Mouse (Mus musculus) retina, postnatal 7 days (tissue): Measurements from ENCODE around the gene Zfp825.
A peak's percentile ranks its signal among the peaks of the same experiment; 100 is the strongest.
"Not testable (repeated sequence)": the region's sequence is repeated elsewhere in the genome, so short reads cannot be mapped to it uniquely, and the experiment has no call there.

ENCODE experiments used
- DNase-seq: peaks from one replicate; pipeline ENCODE4 v3.0.0-alpha.2; 2012; ENCODE audit warnings: low read depth, low spot score

Gene Zfp825

DNA sequence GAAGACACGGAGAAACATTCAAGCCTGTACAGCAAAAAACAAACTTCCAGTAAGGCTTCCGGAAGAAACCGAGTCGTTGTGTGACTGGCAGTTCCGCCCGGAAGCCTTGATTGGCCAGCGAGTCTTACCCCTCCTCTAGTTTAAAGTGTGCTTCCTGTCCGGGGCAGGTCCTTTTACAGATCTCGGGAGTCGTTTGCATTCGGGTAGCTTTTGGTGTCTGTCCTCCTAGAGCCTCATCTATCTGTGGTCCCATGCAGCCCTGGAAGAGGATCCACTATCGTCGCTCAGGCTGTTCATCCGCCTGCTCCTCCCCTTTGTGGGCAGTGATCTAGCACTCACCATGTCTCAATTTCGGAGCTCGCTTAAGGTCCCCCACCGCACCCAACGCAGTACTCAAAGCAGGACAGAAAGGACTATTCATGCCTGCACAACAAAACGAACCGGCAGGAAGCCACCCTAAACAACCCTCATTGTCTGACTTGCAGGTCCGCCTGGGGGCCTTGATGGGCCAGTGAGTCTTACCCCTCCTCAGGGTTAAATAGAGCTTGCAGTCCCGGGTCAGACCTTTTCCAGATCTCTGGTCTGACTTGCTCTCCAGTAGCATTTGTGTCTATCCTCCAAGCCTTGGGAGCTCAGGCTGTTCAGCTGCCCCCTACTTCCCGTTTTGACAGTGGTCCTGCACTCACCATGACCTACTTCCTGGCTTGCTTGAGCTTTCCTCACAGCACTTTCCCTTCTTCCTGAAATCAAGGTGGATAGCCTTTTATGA lies at the start of gene Zfp825:
TSS of gene Zfp825 (minus strand) at position 82 of the 769 bp plus-strand sequence.
- DNase-seq: peak; percentile 36

DNA sequence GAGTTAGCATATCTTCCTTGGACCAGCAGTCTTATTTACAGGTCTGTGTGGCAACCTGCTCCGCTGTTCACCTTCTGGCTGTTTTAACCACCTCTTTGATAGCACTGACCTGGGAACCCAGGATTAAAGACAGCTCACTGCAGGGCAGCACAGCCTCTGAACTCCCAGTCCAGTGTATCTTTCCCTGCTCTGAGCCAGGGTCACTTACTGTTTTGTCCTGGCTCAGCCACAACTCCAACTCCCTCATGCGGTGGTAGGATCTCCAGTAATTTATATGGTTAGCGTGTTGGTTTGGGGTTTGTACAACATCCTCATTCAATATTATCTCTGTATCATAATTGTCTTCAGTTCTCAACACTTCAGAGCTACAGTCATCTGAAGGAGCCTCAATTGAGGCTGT lies 41.6 kb upstream of the Zfp825 start:
- not testable (repeated sequence) for DNase-seq

DNA sequence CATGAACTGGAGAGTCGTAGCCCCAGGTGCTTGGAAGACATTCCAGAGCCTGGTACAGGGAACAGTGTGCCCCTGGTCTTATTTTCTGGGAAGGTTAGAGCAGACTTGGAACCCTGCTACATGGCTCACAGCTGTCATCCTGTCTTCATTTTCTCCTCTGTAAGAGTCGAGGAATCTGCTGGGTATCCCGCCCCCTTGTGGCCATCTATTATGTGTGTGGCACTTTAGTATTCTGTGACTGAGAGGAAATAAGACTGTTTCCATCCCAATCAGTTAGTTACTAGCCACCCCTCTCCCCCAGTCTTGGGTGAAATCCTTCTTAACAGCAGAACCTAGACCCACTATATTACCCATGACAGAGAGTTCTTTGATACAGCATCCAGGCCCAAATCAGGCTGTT lies 41.1 kb upstream of the Zfp825 start:
- DNase-seq: peak; percentile 44

DNA sequence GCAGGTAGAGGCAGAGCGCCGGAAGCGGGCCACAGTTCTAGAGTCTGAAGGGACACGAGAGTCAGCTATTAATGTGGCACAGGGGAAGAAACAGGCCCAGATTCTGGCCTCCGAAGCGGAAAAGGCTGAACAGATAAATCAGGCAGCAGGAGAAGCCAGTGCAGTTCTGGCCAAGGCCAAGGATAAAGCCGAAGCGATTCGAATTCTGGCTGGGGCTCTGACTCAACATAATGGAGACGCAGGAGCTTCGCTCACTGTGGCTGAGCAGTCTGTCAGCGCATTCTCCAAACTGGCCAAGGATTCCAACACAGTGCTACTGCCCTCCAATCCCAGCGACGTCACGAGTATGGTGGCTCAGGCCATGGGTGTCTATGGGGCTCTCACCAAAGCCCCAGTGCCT lies 40.3 kb upstream of the Zfp825 start:
- DNase-seq: no peak

DNA sequence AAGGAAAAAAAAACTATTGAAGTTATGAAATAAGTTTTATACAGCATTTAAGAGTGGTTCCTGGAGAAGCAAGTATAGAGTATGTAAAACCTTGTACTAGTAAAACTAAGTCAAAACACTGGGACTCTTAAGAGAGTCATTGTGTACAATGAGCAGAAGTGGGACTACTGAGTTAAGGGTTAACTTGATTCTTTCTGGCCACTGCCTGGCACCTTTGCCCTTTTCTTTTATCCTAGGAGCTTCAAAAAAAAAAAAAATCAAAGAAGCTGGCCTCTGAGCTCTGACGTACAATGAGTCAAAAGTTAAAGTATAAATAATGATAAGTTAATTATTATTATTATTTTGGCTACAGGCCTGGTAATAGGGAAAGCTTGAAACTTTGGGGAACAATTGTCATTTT lies 37.5 kb upstream of the Zfp825 start:
- not testable (repeated sequence) for DNase-seq

DNA sequence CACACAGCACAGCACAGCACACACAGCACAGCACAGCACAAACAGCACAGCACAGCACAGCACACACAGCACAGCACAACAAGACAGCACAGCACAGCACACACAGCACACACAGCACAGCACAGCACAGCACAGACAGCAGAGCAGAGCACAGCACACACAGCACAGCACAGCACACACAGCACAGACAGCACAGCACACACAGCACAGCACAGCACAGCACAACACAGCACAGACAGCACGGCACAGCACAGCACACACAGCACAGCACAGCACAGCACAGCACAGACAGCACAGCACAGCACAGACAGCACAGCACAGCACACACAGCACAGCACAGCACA lies 35.6 kb upstream of the Zfp825 start:
- DNase-seq: not testable (repeated sequence)

DNA sequence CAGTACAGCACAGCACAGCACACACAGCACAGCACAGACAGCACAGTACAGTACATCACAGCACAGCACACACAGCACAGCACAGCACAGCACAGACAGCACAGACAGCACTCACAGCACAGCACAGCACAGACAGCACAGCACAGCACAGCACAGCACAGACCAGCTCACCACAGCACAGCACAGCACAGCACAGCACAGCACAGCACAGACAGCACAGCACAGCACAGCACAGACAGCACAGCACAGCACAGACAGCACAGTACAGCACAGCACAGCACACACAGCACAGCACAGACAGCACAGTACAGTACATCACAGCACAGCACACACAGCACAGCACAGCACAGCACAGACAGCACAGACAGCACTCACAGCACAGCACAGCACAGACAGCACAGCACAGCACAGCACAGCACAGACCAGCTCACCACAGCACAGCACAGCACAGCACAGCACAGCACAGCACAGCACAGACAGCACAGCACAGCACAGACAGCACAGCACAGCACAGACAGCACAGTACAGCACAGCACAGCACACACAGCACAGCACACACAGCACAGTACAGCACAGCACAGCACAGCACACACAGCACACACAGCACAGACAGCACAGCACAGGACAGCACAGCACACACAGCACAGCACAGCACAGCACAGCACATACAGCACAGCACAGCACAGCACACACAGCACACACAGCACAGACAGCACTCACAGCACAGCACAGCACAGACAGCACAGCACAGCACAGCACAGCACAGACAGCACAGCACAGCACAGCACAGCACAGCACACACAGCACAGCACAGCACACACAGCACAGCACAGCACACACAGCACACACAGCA lies 35.0 kb upstream of the Zfp825 start:
- DNase-seq: not testable (repeated sequence)

DNA sequence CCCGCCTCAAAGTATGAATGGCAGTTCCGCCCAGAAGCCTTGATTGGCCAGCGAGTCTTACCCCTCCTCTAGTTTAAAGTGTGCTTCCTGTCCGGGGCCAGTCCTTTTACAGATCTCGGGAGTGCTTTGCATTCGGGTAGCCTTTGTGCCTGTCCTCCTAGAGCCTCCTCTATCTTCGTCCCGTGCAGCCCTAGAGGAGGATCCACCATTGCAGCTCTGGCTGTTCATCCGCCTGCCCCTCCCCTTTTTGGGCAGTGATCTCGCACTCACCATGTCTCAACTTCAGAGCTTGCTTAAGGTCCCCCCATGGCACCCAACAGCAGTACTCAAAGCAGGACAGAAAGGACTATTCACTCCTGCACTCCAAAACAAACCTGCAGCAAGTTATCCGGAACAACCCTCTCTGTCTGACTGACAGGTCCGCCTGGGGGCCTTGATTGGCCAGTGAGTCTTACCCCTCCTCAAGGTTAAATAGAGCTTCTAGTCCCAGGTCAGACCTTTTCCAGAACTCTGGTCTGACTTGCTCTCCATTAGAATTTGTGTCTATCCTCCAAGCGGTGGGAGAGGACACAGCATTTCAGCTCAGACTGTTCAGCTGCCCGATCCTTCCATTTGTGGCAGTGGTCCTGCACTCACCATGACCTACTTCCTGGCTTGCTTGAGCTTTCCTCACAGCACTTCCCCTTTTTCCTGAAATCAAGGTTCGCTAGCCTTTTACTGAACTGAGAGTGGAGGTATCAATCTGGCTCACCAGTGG lies 28.9 kb upstream of the Zfp825 start:
- no peak for DNase-seq

DNA sequence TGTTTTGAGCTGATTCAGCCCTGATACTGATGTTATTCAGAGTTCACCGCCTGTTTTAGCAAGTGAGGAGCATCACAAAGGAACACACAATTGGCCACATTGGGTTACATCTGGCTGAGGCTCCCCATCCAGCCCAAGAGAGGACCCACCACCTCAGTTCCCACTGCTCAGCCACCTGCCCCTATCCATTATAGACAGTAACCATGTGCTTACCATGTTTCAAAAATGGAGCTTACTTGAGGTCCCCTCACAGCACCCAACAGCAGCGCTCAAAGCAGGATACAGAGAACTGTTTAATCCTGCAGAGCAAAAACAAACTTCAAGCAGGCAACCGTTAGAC lies 28.3 kb upstream of the Zfp825 start:
- not testable (repeated sequence) for DNase-seq

DNA sequence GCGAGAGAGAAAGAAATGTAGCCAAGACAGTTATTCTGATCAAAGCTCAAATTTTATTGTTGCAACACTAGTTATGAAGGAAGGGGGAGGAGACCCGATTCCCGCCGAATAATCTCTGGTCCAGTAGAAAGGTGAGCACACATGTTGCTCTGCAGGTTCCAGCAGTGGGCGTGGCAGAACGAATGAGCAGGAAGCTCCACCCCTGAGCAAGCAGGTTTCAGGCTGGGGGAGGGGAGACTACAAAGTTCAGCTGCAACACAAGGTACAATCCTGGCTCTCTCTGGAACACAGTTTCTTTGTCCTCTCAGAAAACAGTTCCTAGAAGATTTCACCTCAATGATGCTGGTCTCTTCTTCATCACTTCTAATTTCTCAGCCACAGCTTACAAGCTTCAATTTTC lies 14.2 kb upstream of the Zfp825 start:
- DNase-seq: not testable (repeated sequence)

DNA sequence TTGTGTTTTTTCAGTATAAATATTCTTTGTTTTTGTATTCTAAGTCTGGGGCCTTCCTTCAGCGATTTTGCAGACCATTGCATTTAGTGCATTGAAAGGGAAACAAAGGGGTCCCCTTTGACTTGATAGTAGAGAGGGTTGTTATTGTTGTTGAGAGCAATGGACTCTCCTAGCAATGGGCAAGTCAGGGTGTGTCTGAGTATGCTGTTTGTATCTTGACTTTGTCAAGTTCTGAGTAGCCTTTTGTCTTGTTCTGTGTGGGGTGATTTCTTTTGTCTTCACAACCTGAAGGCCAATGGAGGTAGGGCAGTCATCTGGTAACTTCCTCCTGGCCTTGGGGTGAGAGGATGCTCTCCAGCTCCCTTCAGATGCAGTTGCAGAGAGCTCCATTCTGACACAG lies 9.1 kb upstream of the Zfp825 start:
- not testable (repeated sequence) for DNase-seq

DNA sequence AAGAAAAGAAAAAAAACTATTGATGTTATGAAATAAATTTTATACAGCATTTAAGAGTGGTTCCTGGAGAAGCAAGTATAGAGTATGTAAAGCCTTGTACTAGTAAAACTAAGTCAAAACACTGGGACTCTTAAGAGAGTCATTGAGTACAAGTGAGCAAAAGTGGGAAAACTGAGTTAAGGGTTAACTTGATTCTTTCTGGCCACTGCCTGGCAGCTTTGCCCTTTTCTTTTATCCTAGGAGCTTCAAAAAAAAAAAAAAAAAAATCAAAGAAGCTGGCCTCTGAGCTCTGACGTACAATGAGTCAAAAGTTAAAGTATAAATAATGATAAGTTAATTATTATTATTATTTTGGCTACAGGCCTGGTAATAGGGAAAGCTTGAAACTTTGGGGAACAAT lies 5.9 kb upstream of the Zfp825 start:
- DNase-seq: not testable (repeated sequence)

DNA sequence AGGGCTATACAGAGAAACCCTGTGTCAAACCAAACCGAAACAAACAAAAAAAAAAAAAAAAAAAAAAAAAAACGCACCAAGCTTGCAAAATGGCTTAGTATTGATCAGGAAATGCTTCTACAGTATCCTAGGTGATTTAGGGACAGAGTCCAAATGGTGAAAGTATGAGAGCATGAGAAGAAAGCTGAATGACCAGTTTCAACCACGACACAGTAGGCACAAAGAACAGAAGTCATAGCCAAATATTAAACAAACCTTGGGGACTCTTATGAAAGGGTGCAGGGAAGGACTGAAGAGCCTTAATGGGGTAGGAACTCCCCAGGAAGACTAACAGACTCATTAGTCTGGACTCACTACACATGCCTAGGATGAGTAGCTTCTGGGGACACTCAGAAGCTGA lies 9.5 kb downstream of the Zfp825 start:
- not testable (repeated sequence) for DNase-seq

DNA sequence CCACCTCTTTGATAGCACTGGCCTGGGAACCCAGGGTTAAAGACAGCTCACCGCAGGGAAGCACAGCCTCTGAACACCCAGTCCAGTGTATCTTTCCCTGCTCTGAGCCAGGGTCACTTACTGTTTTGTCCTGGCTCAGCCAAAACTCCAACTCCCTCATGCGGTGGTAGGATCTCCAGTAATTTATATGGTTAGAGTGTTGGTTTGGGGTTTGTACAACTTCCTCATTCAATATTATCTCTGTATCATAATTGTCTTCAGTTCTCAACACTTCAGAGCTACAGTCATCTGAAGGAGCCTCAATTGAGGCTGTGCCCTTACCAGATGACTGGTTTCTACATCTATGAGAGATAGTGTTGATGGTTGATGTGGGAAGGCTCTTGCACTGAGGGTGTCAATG lies 22.3 kb downstream of the Zfp825 start:
- DNase-seq: not testable (repeated sequence)

DNA sequence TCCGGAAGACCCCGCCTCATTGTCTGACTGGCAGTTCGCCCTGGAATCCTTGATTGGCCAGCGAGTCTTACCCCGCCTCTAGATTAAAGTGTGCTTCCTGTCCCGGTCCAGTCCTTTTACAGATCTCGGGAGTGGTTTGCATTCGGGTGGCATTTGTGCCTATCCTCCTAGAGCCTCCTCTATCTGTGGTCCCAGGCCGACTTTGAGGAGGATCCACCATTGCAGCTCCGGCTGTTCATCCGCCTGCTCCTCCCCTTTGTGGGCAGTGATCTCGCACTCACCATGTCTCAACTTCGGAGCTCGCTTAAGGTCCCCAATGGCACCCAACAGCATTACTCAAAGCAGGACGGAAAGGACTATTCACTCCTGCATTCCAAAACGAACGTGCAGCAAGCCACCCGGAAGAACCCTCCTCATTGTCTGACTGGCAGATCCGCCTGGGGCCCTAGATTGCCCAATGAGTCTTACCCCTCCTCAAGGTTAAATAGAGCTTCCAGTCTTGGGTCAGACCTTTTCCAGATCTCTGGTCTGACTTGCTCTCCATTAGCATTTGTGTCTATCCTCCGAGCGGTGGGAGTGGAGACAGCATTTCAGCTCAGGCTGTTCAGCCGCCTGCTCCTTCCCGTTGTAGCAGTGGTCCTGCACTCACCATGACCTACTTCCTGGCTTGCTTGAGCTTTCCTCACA lies 30.9 kb downstream of the Zfp825 start:
- peak; percentile 59 for DNase-seq

DNA sequence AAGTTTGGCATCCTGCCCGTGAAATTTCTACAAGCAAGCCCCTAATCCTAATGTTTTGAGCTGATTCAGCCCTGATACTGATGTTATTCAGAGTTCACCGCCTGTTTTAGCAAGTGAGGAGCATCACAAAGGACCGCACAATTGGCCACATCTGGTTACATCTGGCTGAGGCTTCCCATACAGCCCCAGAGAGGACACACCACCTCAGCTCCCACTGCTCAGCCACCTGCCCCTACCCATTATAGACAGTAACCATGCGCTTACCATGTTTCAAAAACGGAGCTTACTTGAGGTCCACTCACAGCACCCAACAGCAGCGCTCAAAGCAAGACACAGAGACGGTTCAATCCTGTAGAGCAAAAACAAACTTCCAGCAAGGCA lies 31.5 kb downstream of the Zfp825 start:
- DNase-seq: not testable (repeated sequence)

DNA sequence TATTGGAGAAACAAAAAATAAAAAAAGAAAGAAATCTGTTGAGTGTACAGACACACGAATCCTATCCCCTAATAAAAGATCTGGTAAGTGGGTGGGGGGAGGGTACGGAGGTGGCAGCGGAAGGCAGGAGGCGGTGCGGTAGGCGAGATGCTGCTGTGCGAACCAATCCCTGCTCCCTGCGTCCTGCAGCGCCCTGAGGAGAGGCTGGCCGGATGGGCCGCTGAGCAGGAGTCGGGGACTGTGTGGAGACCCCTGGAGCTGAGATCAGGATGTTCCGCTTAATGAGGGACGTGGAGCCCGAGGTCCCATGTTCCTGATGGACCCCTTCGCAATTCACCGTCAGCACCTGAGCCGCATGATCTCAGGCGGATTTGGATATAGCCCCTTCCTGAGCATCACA lies 53.9 kb downstream of the Zfp825 start:
- no peak for DNase-seq
